Mouse (Mus musculus) cerebellum, adult 2 months (tissue): Measurements from ENCODE around the gene Runx2.

Experiments used
- CTCF ChIP-seq: fragments of 200-500 bp; IDR thresholded peaks from 2 replicates; pipeline ENCODE4 v1.5.1; 2011; ENCODE audit warnings: low read depth, mild to moderate bottlenecking, control low read depth, low read length, moderate library complexity, borderline replicate concordance; ENCODE audit not compliant: insufficient read depth
- POLR2A ChIP-seq: fragments of 200-500 bp; IDR thresholded peaks from 2 replicates; pipeline ENCODE4 v1.6.1; 2011; ENCODE audit warnings: low read length, control low read depth, borderline replicate concordance; ENCODE audit not compliant: insufficient read depth

GRCm38 (mm10) chr17:44718591-44718990 lies 96.0 kb downstream of the Runx2 start:
- TF ChIP-seq POLR2A (no peak), CTCF (no peak)
